Mouse (Mus musculus) retina, postnatal 1 day (tissue): Measurements from ENCODE around the gene Slc25a23.
A peak's percentile ranks its signal among the peaks of the same experiment; 100 is the strongest.

Source experiments
- DNase-seq: peaks from one replicate; pipeline ENCODE4 v3.0.0-alpha.2; 2012

The Slc25a23 gene

GRCm38 (mm10) chr17:57059486-57059977 lies at the start of gene Slc25a23:
Slc25a23 (minus strand) TSS chr17:57059863.
- DNase-seq: peak; percentile 93

- no peak for DNase-seq
These were observed 49.1 kb upstream of the Slc25a23 start for GRCm38 (mm10) chr17:57108666-57109171.

- DNase-seq: no peak
These were observed 48.5 kb upstream of the Slc25a23 start for GRCm38 (mm10) chr17:57108040-57108665.

- DNase-seq: no peak
These were observed 47.4 kb upstream of the Slc25a23 start for GRCm38 (mm10) chr17:57107064-57107463.

GRCm38 (mm10) chr17:57106035-57106368 lies 46.3 kb upstream of the Slc25a23 start:
- DNase-seq: no peak

- DNase-seq: peak; percentile 84
These were observed 45.7 kb upstream of the Slc25a23 start, which contains the start of gene Tnfsf9 for GRCm38 (mm10) chr17:57105181-57106034. Tnfsf9 (plus strand) TSS chr17:57105325.

GRCm38 (mm10) chr17:57104496-57104895 lies 44.8 kb upstream of the Slc25a23 start:
- no peak for DNase-seq

GRCm38 (mm10) chr17:57102276-57102675 lies 42.6 kb upstream of the Slc25a23 start:
- DNase-seq: no peak

GRCm38 (mm10) chr17:57099629-57100325 lies 40.1 kb upstream of the Slc25a23 start:
- peak; percentile 65 for DNase-seq

GRCm38 (mm10) chr17:57098321-57098720 lies 38.7 kb upstream of the Slc25a23 start:
- no peak for DNase-seq

GRCm38 (mm10) chr17:57096623-57096920 lies 36.9 kb upstream of the Slc25a23 start:
- DNase-seq: peak; percentile 82

GRCm38 (mm10) chr17:57095855-57096622 lies 36.4 kb upstream of the Slc25a23 start:
- peak; percentile 83 for DNase-seq

GRCm38 (mm10) chr17:57094222-57094621 lies 34.6 kb upstream of the Slc25a23 start:
- no peak for DNase-seq

GRCm38 (mm10) chr17:57087049-57087832 lies 27.6 kb upstream of the Slc25a23 start, which contains the start of gene Tubb4a:
Tubb4a (minus strand) TSS chr17:57087782.
- peak; percentile 87 for DNase-seq

GRCm38 (mm10) chr17:57085970-57086757 lies 26.5 kb upstream of the Slc25a23 start:
- DNase-seq: no peak

GRCm38 (mm10) chr17:57082481-57082880 lies 22.8 kb upstream of the Slc25a23 start:
- DNase-seq: no peak

- no peak for DNase-seq
These were observed 21.7 kb upstream of the Slc25a23 start for GRCm38 (mm10) chr17:57081234-57081842.

- DNase-seq: no peak
These were observed 20.3 kb upstream of the Slc25a23 start for GRCm38 (mm10) chr17:57079919-57080318.

- DNase-seq: no peak
These were observed 18.7 kb upstream of the Slc25a23 start, which contains the start of gene Dennd1c for GRCm38 (mm10) chr17:57078336-57078735. Dennd1c (minus strand) TSS chr17:57078514.

GRCm38 (mm10) chr17:57076916-57077315 lies 17.3 kb upstream of the Slc25a23 start:
- no peak for DNase-seq
